Mouse (Mus musculus) MEL (cell line): ENCODE results near the gene Rtl1. TPM values are rescaled to one million over a fixed set of nuclear protein-coding genes. Genes with fewer than 3 reads are reported as not detected.

Experiments used
- DNase-seq: peaks from one replicate; pipeline ENCODE4 v3.0.0; 2011; ENCODE audit warnings: low read depth, low spot score
- H3K27ac ChIP-seq: 2 replicates; pipeline ENCODE4 v1.5.1; 2012; ENCODE audit warnings: low read depth, mild to moderate bottlenecking, control low read depth, low read length, moderate library complexity; ENCODE audit not compliant: control insufficient read depth
- H3K27me3 ChIP-seq, 2 experiments: fragments of 150-350 bp in 1 of 2; sonication (generic) in 1 of 2; 2 replicates each; pipeline ENCODE4 v1.6.1; 2012; ENCODE audit warnings: low read length in 2 of 2, mild to moderate bottlenecking in 2 of 2, improper control_type of control experiment in 1 of 2, moderate library complexity in 1 of 2; ENCODE audit not compliant: insufficient read depth in 2 of 2, control insufficient read depth in 1 of 2
- H3K36me3 ChIP-seq, 2 experiments: 2 replicates each; pipeline ENCODE4 v1.6.1; 2012 to 2014; ENCODE audit warnings: low read length in 2 of 2, improper control_type of control experiment in 1 of 2, inconsistent platforms in 1 of 2, mild to moderate bottlenecking in 1 of 2; ENCODE audit not compliant: insufficient read depth in 2 of 2, control insufficient read depth in 1 of 2
- H3K4me1 ChIP-seq, 2 experiments: fragments of 150-350 bp in 1 of 2; sonication (generic) in 1 of 2; 2 replicates each; pipeline ENCODE4 v1.6.1; 2012; ENCODE audit warnings: low read length in 2 of 2, improper control_type of control experiment in 1 of 2, mild to moderate bottlenecking in 1 of 2; ENCODE audit not compliant: insufficient read depth in 2 of 2, control insufficient read depth in 1 of 2
- H3K4me3 ChIP-seq, 2 experiments: fragments of 150-350 bp in 1 of 2; sonication (generic) in 1 of 2; 2 replicates each; pipeline ENCODE4 v1.5.1; 2012; ENCODE audit warnings: low read depth in 2 of 2, low read length in 2 of 2, mild to moderate bottlenecking in 2 of 2, moderate library complexity in 2 of 2, control low read depth in 1 of 2, improper control_type of control experiment in 1 of 2; ENCODE audit not compliant: control insufficient read depth in 1 of 2, insufficient read depth in 1 of 2
- H3K79me2 ChIP-seq: 2 replicates; pipeline ENCODE4 v1.6.1; 2012; ENCODE audit warnings: mild to moderate bottlenecking, low read length, moderate library complexity; ENCODE audit not compliant: control insufficient read depth, poor library complexity, insufficient read depth
- H3K9ac ChIP-seq: 2 replicates; pipeline ENCODE4 v1.6.1; 2012; ENCODE audit warnings: low read depth, mild to moderate bottlenecking, control low read depth, low read length, moderate library complexity; ENCODE audit not compliant: control insufficient read depth, poor library complexity, severe bottlenecking
- H3K9me3 ChIP-seq: fragments of 150-350 bp; sonication (generic); replicated peaks from 2 replicates; pipeline ENCODE4 v1.6.1; 2012; ENCODE audit warnings: mild to moderate bottlenecking, low read length, improper control_type of control experiment, moderate library complexity; ENCODE audit not compliant: insufficient read depth
- BHLHE40 ChIP-seq: IDR thresholded peaks from 2 replicates; pipeline ENCODE4 v1.6.1; 2012; ENCODE audit warnings: low read depth, mild to moderate bottlenecking, inconsistent platforms, low read length, improper control_type of control experiment, borderline replicate concordance
- CHD1 ChIP-seq: IDR thresholded peaks from 2 replicates; pipeline ENCODE4 v1.6.1; 2012; ENCODE audit warnings: low read depth, mild to moderate bottlenecking, inconsistent platforms, low read length, improper control_type of control experiment
- CTCF ChIP-seq, 3 experiments: IDR thresholded peaks in 2 of 3; conservative IDR thresholded peaks in 1 of 3; 2 replicates each; pipeline ENCODE4 v1.5.1; 2011 to 2012; ENCODE audit warnings: low read length in 3 of 3, low read depth in 2 of 3, mild to moderate bottlenecking in 2 of 3, improper control_type of control experiment in 1 of 3, inconsistent platforms in 1 of 3, mixed read lengths in 1 of 3, moderate library complexity in 1 of 3; ENCODE audit not compliant: control insufficient read depth in 1 of 3, insufficient read depth in 1 of 3, poor library complexity in 1 of 3, severe bottlenecking in 1 of 3
- EP300 ChIP-seq, 2 experiments: IDR thresholded peaks; 2 replicates each; pipeline ENCODE4 v1.6.1; 2011; ENCODE audit warnings: improper control_type of control experiment in 2 of 2, low read length in 2 of 2, low read depth in 1 of 2, mild to moderate bottlenecking in 1 of 2
- GABPA ChIP-seq: IDR thresholded peaks from 2 replicates; pipeline ENCODE4 v1.6.1; 2012; ENCODE audit warnings: low read depth, mild to moderate bottlenecking, inconsistent platforms, low read length, improper control_type of control experiment, moderate library complexity
- KAT2A ChIP-seq: conservative IDR thresholded peaks from 2 replicates; pipeline ENCODE4 v1.6.1; 2012; ENCODE audit warnings: low read depth, low read length, improper control_type of control experiment, inconsistent platforms
- MAFK ChIP-seq: IDR thresholded peaks from 2 replicates; pipeline ENCODE4 v1.6.1; 2011; ENCODE audit warnings: low read depth, mild to moderate bottlenecking, low read length, improper control_type of control experiment, borderline replicate concordance
- MAX ChIP-seq: IDR thresholded peaks from 2 replicates; pipeline ENCODE4 v1.6.1; 2011; ENCODE audit warnings: low read length, improper control_type of control experiment
- MAZ ChIP-seq: IDR thresholded peaks from 2 replicates; pipeline ENCODE4 v1.6.1; 2012; ENCODE audit warnings: low read depth, mild to moderate bottlenecking, inconsistent platforms, low read length, improper control_type of control experiment
- MYC ChIP-seq: IDR thresholded peaks from 2 replicates; pipeline ENCODE4 v1.6.1; 2011; ENCODE audit warnings: low read depth, mild to moderate bottlenecking, low read length, improper control_type of control experiment, moderate library complexity
- NELFE ChIP-seq: IDR thresholded peaks from 2 replicates; pipeline ENCODE4 v1.6.1; 2011; ENCODE audit warnings: low read depth, low read length, improper control_type of control experiment
- NRF1 ChIP-seq: IDR thresholded peaks from 2 replicates; pipeline ENCODE4 v1.6.1; 2014; ENCODE audit warnings: low read depth, mild to moderate bottlenecking, inconsistent platforms, low read length, improper control_type of control experiment, moderate library complexity; ENCODE audit not compliant: poor library complexity, insufficient read depth, severe bottlenecking
- POLR2AphosphoS2 ChIP-seq: IDR thresholded peaks from 2 replicates; pipeline ENCODE4 v1.6.1; 2011; ENCODE audit warnings: low read length, improper control_type of control experiment
- POLR2AphosphoS5 ChIP-seq: IDR thresholded peaks from 2 replicates; pipeline ENCODE4 v1.6.1; 2012; ENCODE audit warnings: low read depth, borderline replicate concordance, mild to moderate bottlenecking, inconsistent platforms, low read length, moderate library complexity, mixed read lengths
- RAD21 ChIP-seq: IDR thresholded peaks from 2 replicates; pipeline ENCODE4 v1.6.1; 2011; ENCODE audit warnings: mild to moderate bottlenecking, low read depth, low read length, improper control_type of control experiment
- RCOR1 ChIP-seq: IDR thresholded peaks from 2 replicates; pipeline ENCODE4 v1.6.1; 2012; ENCODE audit warnings: low read depth, mild to moderate bottlenecking, inconsistent platforms, low read length, improper control_type of control experiment
- SMC3 ChIP-seq: IDR thresholded peaks from 2 replicates; pipeline ENCODE4 v1.6.1; 2011; ENCODE audit warnings: low read depth, low read length, improper control_type of control experiment
- UBTF ChIP-seq: IDR thresholded peaks from 2 replicates; pipeline ENCODE4 v1.6.1; 2012; ENCODE audit warnings: low read depth, mild to moderate bottlenecking, inconsistent platforms, low read length, improper control_type of control experiment, moderate library complexity, borderline replicate concordance; ENCODE audit not compliant: insufficient read depth
- polyA plus RNA-seq, 2 experiments: library from polyadenylated mRNA; stranded (reverse) in 1 of 2; unstranded in 1 of 2; fragments of >175 nt in 1 of 2; fragments of >200 nt in 1 of 2; gene quantifications; 2 replicates each; pipeline versions ENCODE4 v1.2.1 to v1.2.4; 2012; ENCODE audit warnings: low replicate concordance in 2 of 2, low read depth in 1 of 2; ENCODE audit not compliant: insufficient read length in 2 of 2, insufficient read depth in 1 of 2, missing spikeins in 1 of 2
- total RNA-seq: library from RNA; depleted of rRNA; stranded (reverse); fragments of 300-350 nt; gene quantifications from 2 replicates; pipeline ENCODE4 v1.2.3, GENCODE M21; 2012

Gene Rtl1
- total and polyA plus RNA-seq, 3 experiments: under 0.01 TPM; not detected in 2

DNA sequence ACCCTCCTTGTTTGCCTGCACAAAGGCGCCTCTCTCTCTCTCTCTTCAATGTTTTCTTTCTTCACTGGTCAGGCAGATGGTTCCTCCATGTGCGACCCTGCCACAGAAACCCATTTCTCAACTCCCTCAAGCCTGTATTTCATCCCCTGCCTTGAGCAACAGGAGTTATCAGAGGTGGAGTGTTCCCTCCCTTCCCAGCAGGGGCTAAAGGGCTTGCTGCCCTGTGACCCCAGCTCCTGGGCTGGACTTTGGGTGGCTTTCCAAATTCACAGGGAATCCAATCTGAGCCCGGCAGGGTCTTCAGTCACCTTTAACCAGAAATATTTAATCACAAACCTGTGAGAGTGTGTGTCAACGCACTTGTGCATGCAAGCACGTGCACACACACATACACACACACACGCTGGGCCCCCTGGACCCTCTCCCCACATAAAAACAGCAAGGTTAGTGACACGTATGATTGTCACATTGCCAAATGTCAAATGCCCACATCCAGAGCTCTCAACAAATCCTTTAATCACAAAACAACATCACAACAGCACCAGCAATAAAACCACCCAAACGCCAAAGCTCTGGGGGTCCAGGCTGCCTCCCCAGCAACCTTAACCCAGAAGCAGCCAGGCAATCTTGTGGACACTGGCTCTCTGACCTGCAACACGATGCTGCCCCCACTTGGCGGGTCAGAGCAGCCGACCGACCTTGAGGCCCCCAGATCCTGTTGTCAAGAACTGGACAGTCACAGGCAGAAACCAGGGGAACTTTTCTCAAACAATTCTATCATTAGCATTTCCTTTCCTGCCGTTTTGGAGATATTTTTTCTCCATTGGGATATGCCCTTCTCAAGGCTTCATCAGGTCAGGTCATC, 8.7 kb upstream of the Rtl1 start:
- TF ChIP-seq NELFE (no peak), CTCF (IDR thresholded peaks at IDR 0.05 in 2 of 3, conservative IDR thresholded peaks at IDR 0.05 in 1 of 3; ENCODE audit: control insufficient read depth in 1 of 3, insufficient read depth in 1 of 3, low read depth in 2 of 3, low read length in 3 of 3, poor library complexity in 1 of 3, severe bottlenecking in 1 of 3) (peak in 1 of 3 experiments; percentile 20; a peak in 1 of 6 replicates), MAX (no peak), EP300 (IDR thresholded peaks at IDR 0.05; ENCODE audit: low read depth in 1 of 2, low read length in 2 of 2) (no peak), MAZ (no peak), RCOR1 (no peak), GABPA (no peak), MYC (no peak)
- no peak overlapping the region for H3K4me3 ChIP-seq
- H3K36me3 ChIP-seq: no peaks in the 10 kb centered on the region
- no peaks in the 10 kb centered on the region for H3K4me1 ChIP-seq
- H3K9me3 ChIP-seq: no peaks in the 10 kb centered on the region
- no peak for DNase-seq
- H3K79me2 ChIP-seq: no peaks in the 10 kb centered on the region
- H3K27ac ChIP-seq: no peak overlapping the region
- no peaks in the 10 kb centered on the region for H3K27me3 ChIP-seq
- no peak overlapping the region for H3K9ac ChIP-seq

GRCm38 (mm10) chr12:109607953-109608352, 7.8 kb upstream of the Rtl1 start:
- Histone ChIP-seq H3K27me3 (no peaks in the 10 kb centered on the region), H3K4me3 (no peak overlapping the region), H3K27ac (no peak overlapping the region), H3K79me2 (no peaks in the 10 kb centered on the region), H3K4me1 (no peaks in the 10 kb centered on the region), H3K36me3 (no peaks in the 10 kb centered on the region), H3K9me3 (no peaks in the 10 kb centered on the region), H3K9ac (no peak overlapping the region)
- TF ChIP-seq KAT2A (no peak), SMC3 (no peak), UBTF (no peak), POLR2AphosphoS5 (no peak), BHLHE40 (no peak), RAD21 (no peak), CHD1 (no peak), MAZ (no peak), NRF1 (no peak), MAFK (no peak), POLR2AphosphoS2 (no peak)
- no peak for DNase-seq
